Mouse (Mus musculus) frontal cortex, postnatal 36 days (tissue): ENCODE results near the gene Atrip.

ENCODE experiments used
- DNase-seq, 2 experiments: peaks; one replicate each; pipeline ENCODE4 v3.0.0; 2022; ENCODE audit warnings: low spot score in 2 of 2

Gene Atrip

GRCm38 (mm10) chr9:109038086-109038895 lies 35.6 kb downstream of the Atrip start, which contains the start of gene Shisa5:
Gene Shisa5 (plus strand): TSS chr9:109038565.
- DNase-seq, result no peak

- DNase-seq, result no peak
These were observed 41.5 kb downstream of the Atrip start for GRCm38 (mm10) chr9:109032435-109032834.

- DNase-seq, result no peak
These were observed 42.2 kb downstream of the Atrip start for GRCm38 (mm10) chr9:109031686-109032085.

- DNase-seq, result no peak
These were observed 42.9 kb downstream of the Atrip start for GRCm38 (mm10) chr9:109031001-109031400.

- DNase-seq, result no peak
These were observed 43.6 kb downstream of the Atrip start for GRCm38 (mm10) chr9:109030312-109030711.

GRCm38 (mm10) chr9:109028919-109029318 lies 45.0 kb downstream of the Atrip start:
- no peak for DNase-seq

- DNase-seq, result no peak
These were observed 45.5 kb downstream of the Atrip start for GRCm38 (mm10) chr9:109028421-109028820.

GRCm38 (mm10) chr9:109027521-109027920 lies 46.4 kb downstream of the Atrip start:
- no peak for DNase-seq

GRCm38 (mm10) chr9:109022866-109023685 lies 50.8 kb downstream of the Atrip start:
- DNase-seq, result peak; percentile 66 to 72

- DNase-seq, result no peak
These were observed 52.5 kb downstream of the Atrip start for GRCm38 (mm10) chr9:109021428-109021827.

GRCm38 (mm10) chr9:109016973-109017604 lies 56.8 kb downstream of the Atrip start:
- no peak for DNase-seq

- DNase-seq, result no peak
These were observed 58.5 kb downstream of the Atrip start for GRCm38 (mm10) chr9:109015397-109015796.

- no peak for DNase-seq
These were observed 63.6 kb downstream of the Atrip start for GRCm38 (mm10) chr9:109010316-109010690.

- peak; percentile 67 to 68 for DNase-seq
These were observed 64.1 kb downstream of the Atrip start for GRCm38 (mm10) chr9:109009636-109010315.

GRCm38 (mm10) chr9:109008994-109009635 lies 64.8 kb downstream of the Atrip start:
- peak in 1 of 2 experiments; percentile 66 for DNase-seq

- DNase-seq, result no peak
These were observed 65.8 kb downstream of the Atrip start for GRCm38 (mm10) chr9:109008081-109008480.
